Mouse (Mus musculus) lung, adult 2 months (tissue): Measurements from ENCODE around the gene Tmem38a.

Source experiments
- CTCF ChIP-seq: fragments of 200-500 bp; IDR thresholded peaks from 2 replicates; pipeline ENCODE4 v1.5.1; 2011; ENCODE audit warnings: mild to moderate bottlenecking, low read length, control low read depth; ENCODE audit not compliant: insufficient read depth
- POLR2A ChIP-seq: fragments of 200-500 bp; IDR thresholded peaks from 2 replicates; pipeline ENCODE4 v1.6.1; 2011; ENCODE audit warnings: low read depth, mild to moderate bottlenecking, control low read depth, low read length, borderline replicate concordance; ENCODE audit errors: extremely low read depth

- TF ChIP-seq CTCF (no peak), POLR2A (no peak)
These were observed 22.5 kb upstream of the Tmem38a start for GRCm38 (mm10) chr8:72549314-72549892.
